Mouse (Mus musculus): ENCODE data around the gene Map3k10.
"Not testable (repeated sequence)": the region's sequence is repeated elsewhere in the genome, so short reads cannot be mapped to it uniquely, and the experiment has no call there.

Gene Map3k10

DNA sequence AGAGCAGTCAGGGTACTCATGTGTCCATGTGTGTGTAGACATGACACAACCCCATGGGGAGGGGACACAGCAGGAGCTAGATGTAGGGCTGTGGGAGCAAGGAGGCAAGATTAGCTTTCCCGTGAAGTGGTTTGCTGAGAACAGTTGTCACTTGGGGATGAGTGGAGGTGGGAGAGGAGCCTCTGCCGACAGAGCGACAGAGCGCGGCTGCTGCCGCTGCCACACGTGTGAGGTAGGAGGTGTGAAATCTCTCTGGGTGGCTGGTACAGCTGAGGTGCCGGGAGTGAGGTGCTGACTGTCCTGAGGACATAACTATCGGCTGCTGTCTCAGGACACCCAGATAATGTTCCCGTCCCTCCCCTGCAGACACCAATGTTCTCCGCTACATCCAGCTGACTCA is 18.9 kb downstream of the Map3k10 start:
- in situ Hi-C loops (cut with MboI; ENCODE audit: low sequenced_read_pairs): no loop called here

DNA sequence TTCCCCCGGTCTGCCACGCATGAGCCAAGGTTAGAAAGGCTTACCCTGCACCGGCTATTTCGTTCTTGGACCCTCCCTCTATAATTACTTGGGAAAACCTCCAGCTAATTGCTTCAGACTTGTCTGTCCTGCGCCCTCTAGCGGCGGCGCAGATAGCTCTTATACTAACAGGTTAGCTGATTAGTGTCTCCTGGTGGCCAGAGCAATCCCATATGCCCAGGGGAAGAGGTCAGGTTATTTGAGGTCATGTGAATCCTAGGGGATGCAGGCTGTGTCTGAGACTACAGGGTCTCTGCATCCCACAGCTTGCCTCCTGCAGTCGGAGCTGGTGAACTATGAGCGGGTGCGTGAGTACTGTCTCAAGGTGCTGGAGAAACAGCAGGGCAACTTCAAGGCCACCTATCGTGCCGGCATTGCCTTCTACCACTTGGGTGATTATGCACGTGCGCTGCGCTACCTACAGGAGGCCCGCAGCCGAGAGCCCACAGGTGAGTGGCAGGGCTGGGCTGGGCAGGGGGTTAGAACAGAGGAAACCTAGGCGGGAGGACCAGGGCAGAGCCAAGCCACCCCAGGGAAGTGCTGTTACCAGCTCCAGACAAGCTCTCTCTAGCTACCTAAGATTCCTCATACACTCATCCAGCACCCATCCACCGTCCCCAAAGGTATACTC is 19.7 kb downstream of the Map3k10 start:
- in situ Hi-C loops (cut with MboI; ENCODE audit: low sequenced_read_pairs): no loop called here

- in situ Hi-C loops (cut with MboI; ENCODE audit: low sequenced_read_pairs): no loop called here
These were observed 20.5 kb downstream of the Map3k10 start, which contains the start of gene Ttc9b for GRCm38 (mm10) chr7:27653681-27654437. Gene Ttc9b, plus strand, starts transcription at chr7:27653915.

DNA sequence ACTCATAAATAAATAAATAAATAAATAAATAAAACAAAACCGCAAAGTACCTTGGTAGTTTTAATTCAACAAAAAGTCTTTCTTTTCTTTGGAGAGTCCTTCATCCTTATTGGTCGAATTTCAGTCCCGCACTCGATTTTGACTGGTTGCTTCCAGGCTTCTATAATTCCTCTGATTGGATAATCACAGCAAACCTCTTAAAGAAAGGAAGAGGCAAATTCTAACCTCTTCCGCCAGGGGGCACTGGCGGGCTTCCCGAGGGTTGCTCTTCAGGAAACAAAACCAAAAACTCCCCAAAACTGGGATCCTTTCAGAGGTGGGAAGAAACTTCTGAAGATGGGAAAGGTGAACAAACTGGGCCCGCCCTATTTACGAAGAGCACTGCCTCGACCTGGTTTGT is 23.4 kb downstream of the Map3k10 start:
- in situ Hi-C loops (cut with MboI; ENCODE audit: low sequenced_read_pairs): no loop called here

DNA sequence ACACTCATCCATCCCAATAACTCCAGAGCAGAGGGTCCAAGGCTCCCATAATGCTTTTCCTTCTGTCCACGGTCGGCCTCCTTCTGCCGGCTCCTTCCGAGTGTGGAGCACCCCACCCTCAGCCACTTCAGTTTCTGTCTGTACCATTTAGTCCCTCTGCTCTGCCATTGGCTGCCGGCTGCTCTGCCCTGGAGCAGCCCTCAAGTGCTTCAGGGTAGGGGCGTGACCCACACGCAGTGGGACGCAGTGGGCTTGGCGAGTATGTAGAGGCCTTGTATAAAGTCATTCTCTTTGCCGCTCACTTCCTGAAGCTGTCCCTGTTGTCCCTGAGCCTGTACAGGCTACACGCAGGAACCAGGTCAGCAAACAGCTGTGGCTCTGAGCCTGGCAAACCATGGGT is 24.7 kb downstream of the Map3k10 start:
- in situ Hi-C loops (cut with MboI; ENCODE audit: low sequenced_read_pairs): no loop called here

- in situ Hi-C loops (cut with MboI; ENCODE audit: low sequenced_read_pairs): no loop called here
These were observed 27.0 kb downstream of the Map3k10 start for GRCm38 (mm10) chr7:27647281-27648002.

GRCm38 (mm10) chr7:27646516-27646915 is 27.9 kb downstream of the Map3k10 start:
- in situ Hi-C loops (cut with MboI; ENCODE audit: low sequenced_read_pairs): no loop called here

GRCm38 (mm10) chr7:27644471-27644870 is 29.9 kb downstream of the Map3k10 start:
- in situ Hi-C loops (cut with MboI; ENCODE audit: low sequenced_read_pairs): no loop called here

DNA sequence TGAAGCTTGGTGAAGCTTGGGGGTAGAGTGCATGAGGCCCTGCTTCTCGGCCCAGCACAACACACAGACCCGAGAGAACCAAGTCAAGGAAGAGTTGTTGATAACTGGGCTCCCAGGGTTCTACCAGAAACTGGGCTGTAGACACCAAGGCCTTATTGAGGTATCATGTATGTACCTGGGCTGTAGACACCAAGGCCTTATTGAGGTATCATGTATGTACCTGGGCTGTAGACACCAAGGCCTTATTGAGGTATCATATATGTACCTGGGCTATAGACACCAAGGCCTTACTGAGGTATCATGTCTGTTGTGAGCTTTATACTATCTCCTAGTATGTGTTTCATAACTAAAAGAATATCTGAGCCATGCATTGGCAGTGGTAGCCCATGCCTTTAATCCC is 39.3 kb downstream of the Map3k10 start:
- in situ Hi-C loops (cut with MboI; ENCODE audit: low sequenced_read_pairs): not testable (repeated sequence)

DNA sequence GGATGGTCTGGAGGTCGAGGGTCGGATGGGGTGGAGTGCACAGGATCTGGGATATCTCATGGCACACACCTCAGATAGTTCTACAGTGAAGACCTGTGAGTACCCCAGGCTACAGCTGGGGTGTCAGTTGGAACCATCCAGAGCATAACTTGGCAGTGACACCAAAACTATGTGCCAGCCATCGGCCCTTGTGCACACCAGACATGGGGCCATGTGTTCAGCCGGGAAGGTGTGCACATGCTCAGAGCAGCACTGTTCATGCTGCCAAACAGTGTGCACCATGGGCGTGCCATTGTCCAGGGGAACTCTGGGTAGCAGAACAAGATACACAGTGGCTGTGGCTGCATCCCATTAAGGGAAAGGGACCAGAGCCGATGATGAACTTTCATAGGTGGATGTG is 39.7 kb downstream of the Map3k10 start:
- in situ Hi-C loops (cut with MboI; ENCODE audit: low sequenced_read_pairs): no loop called here

DNA sequence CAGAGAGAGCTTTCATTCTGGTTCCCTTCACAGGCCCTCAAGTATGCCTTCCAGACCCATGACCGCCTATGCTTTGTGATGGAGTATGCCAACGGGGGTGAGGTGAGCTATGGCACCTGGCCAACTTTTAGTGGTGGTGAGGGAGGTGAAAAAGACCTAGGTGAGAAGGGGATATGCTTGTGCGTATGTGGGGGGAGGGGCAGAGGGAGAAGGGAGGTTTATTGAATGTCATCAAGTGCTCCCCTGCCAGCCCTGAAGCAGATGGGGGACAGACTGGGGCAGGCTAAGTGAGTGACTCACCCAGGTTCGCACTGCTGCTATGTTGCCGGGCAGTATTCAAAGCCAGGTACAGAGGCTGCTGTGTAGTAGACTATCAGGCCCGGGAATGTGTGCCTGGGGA is 41.2 kb downstream of the Map3k10 start:
- in situ Hi-C loops (cut with MboI; ENCODE audit: low sequenced_read_pairs): no loop called here

- in situ Hi-C loops (cut with MboI; ENCODE audit: low sequenced_read_pairs): no loop called here
These were observed 43.0 kb downstream of the Map3k10 start for GRCm38 (mm10) chr7:27631439-27631838.

DNA sequence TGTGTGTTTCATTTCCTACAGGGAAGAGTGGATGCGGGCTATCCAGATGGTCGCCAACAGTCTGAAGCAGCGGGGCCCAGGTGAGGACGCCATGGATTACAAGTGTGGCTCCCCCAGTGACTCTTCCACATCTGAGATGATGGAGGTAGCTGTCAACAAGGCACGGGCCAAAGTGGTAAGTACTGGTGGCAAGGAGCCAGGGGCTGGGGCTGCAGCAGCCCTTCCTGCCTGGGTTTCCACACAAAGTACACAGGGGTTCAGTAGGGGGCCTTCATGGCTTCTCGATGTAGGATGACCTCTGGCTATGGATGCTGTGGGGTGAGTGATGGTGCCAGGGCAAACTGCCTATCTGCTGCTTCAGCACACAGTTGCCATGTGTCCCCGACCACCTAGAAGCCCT is 45.6 kb downstream of the Map3k10 start:
- in situ Hi-C loops (cut with MboI; ENCODE audit: low sequenced_read_pairs): not testable (repeated sequence)

DNA sequence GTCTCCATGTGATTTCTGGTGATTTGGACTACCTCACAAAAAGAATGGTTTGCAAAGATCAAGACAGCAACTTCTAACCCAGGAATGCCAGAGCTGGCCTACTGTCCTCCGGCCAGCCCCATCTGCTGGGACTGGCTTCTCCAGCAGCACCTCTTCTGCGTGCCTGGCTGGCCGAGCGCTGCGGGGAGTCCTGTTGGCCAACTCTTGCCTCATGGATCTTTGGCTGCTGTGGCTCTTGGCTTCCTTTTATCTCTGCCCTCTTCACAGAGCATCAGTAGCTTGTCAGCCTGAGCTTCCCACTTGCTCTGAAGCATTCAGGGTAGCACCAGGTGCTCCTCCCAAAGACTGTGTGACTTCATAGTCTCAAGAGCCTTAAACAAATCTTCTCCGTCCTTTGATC is 46.2 kb downstream of the Map3k10 start:
- in situ Hi-C loops (cut with MboI; ENCODE audit: low sequenced_read_pairs): no loop called here

GRCm38 (mm10) chr7:27627707-27628106 is 46.7 kb downstream of the Map3k10 start:
- in situ Hi-C loops (cut with MboI; ENCODE audit: low sequenced_read_pairs): no loop called here

DNA sequence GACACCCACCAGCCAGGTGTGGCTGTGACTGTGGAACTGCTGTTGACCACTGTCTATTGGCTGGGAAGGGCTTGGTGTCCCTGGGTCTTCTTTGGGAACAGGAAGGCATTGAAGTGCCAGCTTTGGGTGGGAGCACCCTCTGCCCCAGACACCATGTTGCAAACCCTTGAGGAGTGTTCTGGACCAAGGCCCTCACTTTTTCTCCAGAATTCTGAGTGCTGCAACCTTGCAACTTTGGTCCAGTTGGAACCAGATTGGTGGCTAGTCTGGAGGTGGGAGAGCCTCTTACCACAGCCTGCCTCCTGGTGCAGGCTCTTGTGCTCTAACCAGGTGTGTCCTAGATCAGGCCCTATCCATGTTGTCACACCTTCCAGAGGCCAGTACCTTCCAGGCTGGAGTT is 49.4 kb downstream of the Map3k10 start:
- in situ Hi-C loops (cut with MboI; ENCODE audit: low sequenced_read_pairs): no loop called here

DNA sequence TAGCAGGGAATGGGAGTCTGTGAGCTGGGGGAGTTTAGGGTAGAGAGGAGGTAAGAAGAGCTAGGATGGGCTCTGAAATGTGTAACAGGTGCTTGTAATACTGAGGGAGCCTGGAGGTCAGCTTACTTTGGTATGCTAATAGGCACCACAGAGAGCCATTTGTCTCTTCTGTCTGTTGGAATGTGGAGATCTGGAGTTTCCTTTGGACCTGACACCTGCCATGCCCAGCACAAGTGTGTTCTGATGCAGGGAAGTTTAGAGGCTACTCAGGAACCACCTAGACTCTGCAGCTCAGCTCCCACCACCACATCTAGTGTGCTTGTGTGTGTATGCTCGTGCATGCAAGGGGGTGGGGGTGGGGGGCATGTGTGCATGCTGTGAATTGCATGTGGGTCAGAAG is 52.2 kb downstream of the Map3k10 start:
- in situ Hi-C loops (cut with MboI; ENCODE audit: low sequenced_read_pairs): no loop called here

DNA sequence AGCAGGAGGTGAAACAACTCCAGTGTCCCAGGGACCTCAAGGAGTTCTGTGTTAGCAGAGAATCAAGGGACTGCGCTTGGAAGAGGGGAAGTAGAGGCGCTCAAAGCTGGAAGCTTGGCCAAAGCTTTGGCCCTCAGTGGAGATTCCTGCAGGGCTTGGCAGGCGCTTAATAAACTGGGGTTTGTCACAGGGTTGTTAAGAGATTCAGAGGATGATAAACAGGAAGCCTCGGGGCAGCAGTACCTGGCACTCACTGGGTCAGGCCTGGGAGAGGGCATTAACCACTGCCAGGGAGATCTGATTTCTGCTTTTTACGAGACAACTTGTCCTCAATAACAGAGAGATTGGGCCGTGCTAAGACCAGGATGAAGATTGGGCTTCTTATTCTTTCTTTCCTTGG is 53.4 kb downstream of the Map3k10 start:
- in situ Hi-C loops (cut with MboI; ENCODE audit: low sequenced_read_pairs): no loop called here

- in situ Hi-C loops (cut with MboI; ENCODE audit: low sequenced_read_pairs): no loop called here
These were observed 60.5 kb downstream of the Map3k10 start for GRCm38 (mm10) chr7:27613751-27614499.

- in situ Hi-C loops (cut with MboI; ENCODE audit: low sequenced_read_pairs): no loop called here
These were observed 61.5 kb downstream of the Map3k10 start for GRCm38 (mm10) chr7:27612940-27613339.

DNA sequence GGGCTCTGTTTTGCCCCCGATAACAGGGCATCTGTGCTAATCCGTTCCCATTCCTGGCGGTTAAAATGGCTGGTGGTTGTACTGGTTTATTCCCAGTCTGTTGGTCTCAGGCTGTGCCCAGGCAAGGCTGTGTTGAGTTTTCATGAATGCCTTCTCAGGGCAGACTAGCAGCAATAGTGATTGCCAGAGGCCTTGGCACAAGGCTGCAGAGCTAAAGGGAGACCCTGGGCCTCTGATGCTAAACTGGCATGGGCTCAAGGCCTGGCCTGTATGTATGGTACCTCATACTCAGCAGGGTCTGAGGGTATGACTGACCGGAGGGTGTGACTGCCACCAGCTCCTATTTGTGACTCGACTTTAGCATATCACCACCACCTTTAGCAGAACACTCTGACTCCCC is 63.5 kb downstream of the Map3k10 start:
- in situ Hi-C loops (cut with MboI; ENCODE audit: low sequenced_read_pairs): no loop called here

All from CH12F3 (cell line).